Mouse (Mus musculus): ENCODE results near the gene Pdha2. TPM values are rescaled to one million over a fixed set of nuclear protein-coding genes. Genes with fewer than 3 reads are reported as not detected.

Gene Pdha2
- not detected for total RNA-seq (2021)
- long read RNA-seq, experiment 1, result 0 reads
- long read RNA-seq, experiment 2, result 0 reads

- no peak for DNase-seq (ENCODE audit: low spot score)
Observed at GRCm38 (mm10) chr3:141212255-141212654, at the start of gene Pdha2. TSS of gene Pdha2 (minus strand) at chr3:141212355.

DNA sequence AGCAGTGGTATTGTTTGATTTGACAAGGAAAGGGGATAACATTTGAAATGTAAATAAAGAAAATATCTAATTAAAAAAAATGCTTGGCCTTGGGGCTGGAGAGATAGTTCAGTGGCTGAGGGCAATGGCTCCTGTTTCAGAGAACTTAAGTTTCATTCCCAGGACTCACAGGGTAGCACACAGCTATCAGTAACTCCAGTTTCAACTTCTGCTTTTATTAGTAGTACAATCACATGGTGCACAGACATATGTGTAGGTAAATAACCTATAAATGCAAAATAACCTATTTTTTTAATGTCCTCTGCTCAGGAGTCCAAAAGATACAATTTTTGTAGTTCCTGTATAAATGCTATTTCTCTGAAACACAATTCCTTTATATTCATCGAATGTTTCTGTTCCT is 48.4 kb upstream of the Pdha2 start:
- DNase-seq (ENCODE audit: low spot score), result no peak

GRCm38 (mm10) chr3:141251440-141251839 is 39.3 kb upstream of the Pdha2 start:
- no peak for DNase-seq (ENCODE audit: low spot score)

GRCm38 (mm10) chr3:141244725-141245298 is 32.7 kb upstream of the Pdha2 start:
- no peak for DNase-seq (ENCODE audit: low spot score)

- DNase-seq (ENCODE audit: low spot score), result no peak
Observed at GRCm38 (mm10) chr3:141238071-141238470, 25.9 kb upstream of the Pdha2 start.

GRCm38 (mm10) chr3:141229148-141229547 is 17.0 kb upstream of the Pdha2 start:
- DNase-seq (ENCODE audit: low spot score), result no peak

- no peak for DNase-seq (ENCODE audit: low spot score)
Observed at GRCm38 (mm10) chr3:141222339-141222738, 10.2 kb upstream of the Pdha2 start.

DNA sequence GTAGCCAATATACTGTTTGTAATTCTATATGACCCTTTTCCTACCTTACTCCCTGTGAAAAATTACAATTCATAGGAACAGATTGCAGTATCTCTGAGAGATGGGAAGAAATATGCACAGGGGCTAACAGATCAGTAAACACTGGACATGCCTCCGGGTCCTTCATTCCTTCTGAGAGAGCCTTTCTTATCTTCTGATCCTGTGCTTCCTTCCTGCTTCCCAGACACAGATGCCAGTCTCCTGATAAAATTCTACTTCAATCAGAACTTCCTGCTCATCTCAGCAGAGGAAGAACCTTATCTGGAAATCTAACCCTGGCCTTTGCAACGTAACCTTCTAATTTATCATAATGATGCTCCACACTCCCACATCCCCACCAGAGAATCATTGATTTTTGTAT is 6.4 kb upstream of the Pdha2 start:
- no peak for DNase-seq (ENCODE audit: low spot score)

- DNase-seq (ENCODE audit: low spot score), result no peak
Observed at GRCm38 (mm10) chr3:141216999-141217398, 4.8 kb upstream of the Pdha2 start.

- DNase-seq (ENCODE audit: low spot score), result no peak
Observed at GRCm38 (mm10) chr3:141216237-141216636, 4.1 kb upstream of the Pdha2 start.

- no peak for DNase-seq (ENCODE audit: low spot score)
Observed at GRCm38 (mm10) chr3:141214789-141215188, 2.6 kb upstream of the Pdha2 start.

- DNase-seq (ENCODE audit: low spot score), result no peak
Observed at GRCm38 (mm10) chr3:141214197-141214596, 2.0 kb upstream of the Pdha2 start.

DNA sequence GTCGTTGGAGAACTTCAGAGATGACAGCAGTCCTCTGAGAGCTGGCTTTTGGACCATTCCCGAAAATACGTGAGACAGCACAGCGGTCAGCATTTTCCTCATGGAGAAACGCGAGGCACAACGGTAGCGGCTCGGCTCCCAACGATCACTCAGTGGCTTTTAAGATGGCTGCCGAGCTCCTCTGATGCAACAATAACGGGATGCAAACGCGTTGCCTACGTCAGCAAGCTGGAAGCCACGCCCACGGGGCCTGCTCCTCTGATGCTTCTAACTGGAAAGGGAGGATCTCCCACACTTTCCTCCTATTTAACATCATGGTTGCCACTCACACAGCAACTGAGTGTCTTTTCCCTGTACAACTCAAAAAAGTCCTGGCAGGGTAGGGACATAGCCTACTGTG is 511 bp downstream of the Pdha2 start:
- no peak for DNase-seq (ENCODE audit: low spot score)

DNA sequence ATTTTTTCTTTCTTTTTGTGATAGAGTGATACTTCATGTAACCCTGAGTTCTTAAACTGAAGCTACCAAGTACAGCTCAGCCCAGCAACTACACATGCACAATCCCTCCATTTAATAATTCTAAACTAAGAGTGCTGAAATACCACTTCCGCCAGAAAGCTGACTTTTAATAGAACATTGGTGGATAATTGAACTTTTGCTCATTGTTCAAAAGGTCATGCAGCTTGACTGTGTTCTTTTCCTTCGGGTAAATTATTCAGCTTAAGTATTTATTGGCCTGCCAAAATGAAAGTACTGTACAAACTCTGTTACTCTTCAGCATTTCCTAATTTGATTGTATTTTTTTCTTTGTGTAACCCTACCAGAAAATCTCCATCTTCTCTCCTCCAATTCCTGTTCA is 10.4 kb downstream of the Pdha2 start:
- DNase-seq (ENCODE audit: low spot score), result no peak

DNA sequence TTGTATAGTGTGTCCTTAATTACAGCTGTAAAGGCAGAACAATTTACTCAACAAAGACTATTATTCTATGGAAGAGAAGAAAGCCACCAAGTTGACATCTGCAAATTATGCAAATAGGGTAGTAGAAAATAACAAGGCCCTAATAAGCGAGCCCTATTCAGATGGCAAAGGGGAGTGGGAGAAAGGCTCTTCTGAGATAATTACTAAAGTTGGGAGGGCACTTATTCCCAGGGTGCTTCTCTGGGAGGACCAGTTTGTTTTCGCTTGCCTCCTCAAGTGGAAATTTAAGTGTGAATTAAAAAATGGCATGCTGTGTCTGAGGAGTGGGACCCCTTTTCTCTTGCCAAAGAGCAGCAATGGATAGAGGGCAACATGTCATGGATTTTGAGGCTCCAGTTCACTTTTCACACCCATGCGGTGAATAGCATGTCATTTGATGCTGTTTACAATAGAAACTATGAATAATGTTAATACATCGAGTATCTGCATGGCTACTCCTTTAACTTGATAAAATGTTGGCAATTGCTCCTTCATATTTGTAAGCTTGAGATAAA is 14.8 kb downstream of the Pdha2 start:
- DNase-seq (ENCODE audit: low spot score), result no peak

GRCm38 (mm10) chr3:141191653-141192052 is 20.5 kb downstream of the Pdha2 start:
- DNase-seq (ENCODE audit: low spot score), result no peak

DNA sequence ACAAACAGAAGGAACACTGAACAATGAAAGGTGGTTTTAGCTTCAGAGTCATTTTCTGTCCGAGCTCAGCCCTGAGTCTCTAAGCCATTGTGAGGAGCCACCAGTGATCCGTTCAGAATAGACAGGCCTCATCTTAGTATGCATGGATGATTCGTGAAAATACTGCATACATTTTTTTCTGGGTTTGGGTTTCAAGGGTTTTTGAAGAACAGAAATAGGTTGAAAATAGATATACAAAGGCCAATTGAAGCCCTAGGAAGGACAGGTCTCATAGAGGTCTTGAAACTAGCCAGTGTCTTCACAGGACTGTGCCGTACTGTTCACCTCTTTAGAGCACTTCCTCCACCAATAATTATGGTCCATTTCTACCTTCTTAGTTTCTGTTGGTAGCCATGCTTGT is 21.7 kb downstream of the Pdha2 start:
- DNase-seq (ENCODE audit: low spot score), result no peak

DNA sequence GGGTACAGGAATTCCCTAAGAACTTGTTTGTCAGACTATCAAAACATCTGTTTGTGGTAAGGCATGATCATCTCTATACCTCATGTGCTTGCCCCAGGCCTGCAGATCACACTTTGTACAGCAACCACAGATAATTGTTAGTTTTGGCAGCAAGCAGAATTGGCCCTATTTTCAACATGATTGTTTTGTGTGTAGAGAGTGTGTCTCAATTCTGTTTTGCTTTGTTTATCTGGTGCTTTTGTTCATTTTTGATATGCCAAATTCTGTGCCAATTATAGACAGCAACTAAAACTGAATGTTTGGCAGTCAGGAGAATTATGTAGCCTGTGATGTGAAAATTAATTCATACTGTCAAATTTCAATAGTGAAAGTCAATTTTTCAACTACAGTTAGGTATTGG is 51.2 kb downstream of the Pdha2 start:
- DNase-seq (ENCODE audit: low spot score), result no peak
